Mouse (Mus musculus) forebrain, postnatal 0 days (tissue): ENCODE data around the gene Fem1a. TPM values are rescaled to one million over a fixed set of nuclear protein-coding genes. Genes with fewer than 3 reads are reported as not detected.

Experiments
- ATAC-seq: fragments of 200-750 bp; cut with Nextera tagmentation; 2 replicates; pipeline ENCODE4 v1.8.0; 2017; ENCODE audit warnings: mild to moderate bottlenecking, moderate library complexity
- DNase-seq: peaks from one replicate; pipeline ENCODE4 v3.0.0-alpha.2; 2015
- H3K27ac ChIP-seq: fragments of 300-500 bp; sonication (generic); 2 replicates; pipeline ENCODE4 v1.5.1; 2014; ENCODE audit warnings: low read depth, mild to moderate bottlenecking, antibody characterized with exemption, low read length, moderate library complexity, mixed read lengths
- H3K27me3 ChIP-seq: fragments of 300-500 bp; sonication (generic); 2 replicates; pipeline ENCODE4 v1.6.1; 2014; ENCODE audit warnings: mild to moderate bottlenecking, low read length, mixed read lengths; ENCODE audit not compliant: insufficient read depth
- H3K36me3 ChIP-seq: fragments of 300-500 bp; sonication (generic); 2 replicates; pipeline ENCODE4 v1.6.1; 2014; ENCODE audit warnings: mild to moderate bottlenecking, moderate library complexity; ENCODE audit not compliant: insufficient read depth
- H3K4me1 ChIP-seq: fragments of 300-500 bp; sonication (generic); 2 replicates; pipeline ENCODE4 v1.6.1; 2014; ENCODE audit warnings: antibody characterized with exemption; ENCODE audit not compliant: insufficient read depth
- H3K4me2 ChIP-seq: fragments of 300-500 bp; sonication (generic); 2 replicates; pipeline ENCODE4 v1.6.1; 2014; ENCODE audit warnings: low read depth, mild to moderate bottlenecking, moderate library complexity
- H3K4me3 ChIP-seq: fragments of 300-500 bp; sonication (generic); 2 replicates; pipeline ENCODE4 v1.5.1; 2014; ENCODE audit warnings: low read depth, low read length, mixed read lengths
- H3K9ac ChIP-seq: fragments of 300-500 bp; sonication (generic); 2 replicates; pipeline ENCODE4 v1.6.1; 2014; ENCODE audit warnings: mild to moderate bottlenecking
- H3K9me3 ChIP-seq: fragments of 300-500 bp; sonication (generic); 2 replicates; pipeline ENCODE4 v1.6.1; 2016; ENCODE audit warnings: low read length
- CTCF ChIP-seq: sonication (generic); IDR thresholded peaks from 2 replicates; pipeline ENCODE4 v1.5.1; 2016; ENCODE audit warnings: antibody characterized with exemption, control low read depth, low read depth
- WGBS: fragments of 180-500 bp; shearing (Covaris S2); extraction: QIAGEN DNeasy Blood & Tissue Kit; methylation state at CpG from one replicate; pipeline ENCODE4 v1.1.7; 2014; 5-methylcytosine and 5-hydroxymethylcytosine counted together
- microRNA counts: library from miRNA; unstranded; fragments of <30 nt; microRNA quantifications from one replicate; lab custom pipeline; 2015
- microRNA-seq, 2 experiments: library from miRNA; unstranded; fragments of <30 nt; microRNA quantifications; one replicate each; pipeline ENCODE4; 2016
- polyA plus RNA-seq: library from polyadenylated mRNA; unstranded; fragments of >200 nt; fragmentation: Nextera tagmentation; extraction: Ambion mirVana; gene quantifications from 2 replicates; pipeline ENCODE4 v1.2.1, GENCODE M21; 2015
- total RNA-seq: library from RNA; depleted of rRNA; stranded (reverse); fragments of >200 nt; gene quantifications from 2 replicates; pipeline ENCODE4 v1.2.3, GENCODE M21; 2014; rRNA removed

Gene Fem1a
- total and polyA plus RNA-seq, 2 experiments from 2014 or later: 17.2 to 53.6 TPM

DNA sequence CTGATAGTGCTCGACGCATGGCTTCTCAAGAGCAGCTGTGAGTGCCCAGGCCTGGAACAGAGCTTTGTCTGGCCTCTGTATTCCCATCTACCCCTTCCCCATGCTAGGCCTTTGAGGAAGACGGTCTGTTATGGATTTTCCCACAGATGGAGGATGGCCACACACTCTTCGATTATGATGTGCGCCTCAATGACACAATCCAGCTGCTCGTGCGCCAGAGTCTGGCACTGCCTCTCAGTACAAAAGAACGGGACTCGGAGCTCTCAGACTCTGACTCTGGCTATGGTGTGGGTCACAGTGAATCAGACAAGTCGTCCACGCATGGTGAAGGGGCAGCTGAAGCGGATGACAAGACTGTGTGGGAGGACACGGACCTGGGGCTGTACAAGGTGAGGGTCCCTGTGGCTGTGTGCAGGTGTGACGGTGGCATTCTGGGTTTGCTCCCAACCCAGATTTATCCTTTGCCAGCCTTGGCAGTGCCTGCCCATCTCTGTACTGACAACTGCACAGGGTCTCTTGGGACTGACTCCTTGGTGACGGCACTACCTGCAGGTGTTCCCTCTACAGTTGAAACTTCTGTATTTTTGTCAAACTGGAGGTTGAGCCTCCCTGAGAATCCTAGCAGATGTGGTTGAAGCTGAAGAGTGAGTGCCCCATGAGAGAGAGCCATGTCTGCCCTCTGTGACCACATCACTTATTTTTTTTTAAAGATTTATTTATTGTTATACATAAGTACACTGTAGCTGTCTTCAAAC lies 52.8 kb downstream of the Fem1a start:
- no peak for TF ChIP-seq CTCF
- no peak for ATAC-seq
- 86% methylated on average over 15 of the region's 15 CpGs for WGBS
- H3K27ac ChIP-seq: no peak overlapping the region
- H3K27me3 ChIP-seq: no peaks in the 10 kb centered on the region
- DNase-seq: no peak
- H3K4me1 ChIP-seq: no peaks in the 10 kb centered on the region
- no peak overlapping the region for H3K9ac ChIP-seq
- no peaks in the 10 kb centered on the region for H3K9me3 ChIP-seq
- H3K36me3 ChIP-seq: no peaks in the 10 kb centered on the region
- H3K4me3 ChIP-seq: no peak overlapping the region
- no peak overlapping the region for H3K4me2 ChIP-seq

MicroRNA genes within 50 kb of the gene (microRNA counts, 519-probe panel; counts per million panel counts)
- microRNA mmu-miR-7b (lab: Ali Mortazavi, UCI): not detected

Small RNA genes within 50 kb of the gene (microRNA-seq; reads per million reads assigned to microRNA genes)
- gene Mir7b: 2,925 to 3,135 reads per million in 2 experiments

Other genes with a start within 250 kb of the Fem1a start
- gene Sh3gl1, start 220.2 kb upstream of the Fem1a start, total RNA-seq: 65.1 and 74.5 TPM in 2 replicates
- 93.2 and 99.0 TPM in 2 replicates for gene Sh3gl1, start 220.2 kb upstream of the Fem1a start, polyA plus RNA-seq
- 4.7 and 5.9 TPM in 2 replicates for gene Chaf1a, start 216.4 kb upstream of the Fem1a start, total RNA-seq
- gene Chaf1a, start 216.4 kb upstream of the Fem1a start, polyA plus RNA-seq: 4.5 and 4.6 TPM in 2 replicates
- gene Ubxn6, start 181.8 kb upstream of the Fem1a start, total RNA-seq: 90.3 and 109 TPM in 2 replicates
- 88.1 and 88.6 TPM in 2 replicates for gene Ubxn6, start 181.8 kb upstream of the Fem1a start, polyA plus RNA-seq
- gene Hdgfl2, start 177.2 kb upstream of the Fem1a start, total RNA-seq: 79.9 and 96.4 TPM in 2 replicates
- gene Hdgfl2, start 177.2 kb upstream of the Fem1a start, polyA plus RNA-seq: 99.9 and 114 TPM in 2 replicates
- gene Plin4, start 147.0 kb upstream of the Fem1a start, total RNA-seq: 0.08 and 0.52 TPM in 2 replicates
- 0.02 TPM in 1 of 2 replicates, not detected in the other for gene Plin4, start 147.0 kb upstream of the Fem1a start, polyA plus RNA-seq
- gene Plin5, start 139.2 kb upstream of the Fem1a start, total RNA-seq: 2.7 and 3.2 TPM in 2 replicates
- 2.4 and 3.9 TPM in 2 replicates for gene Plin5, start 139.2 kb upstream of the Fem1a start, polyA plus RNA-seq
- gene Lrg1, start 134.8 kb upstream of the Fem1a start, total RNA-seq: not detected in 2 replicates
- gene Lrg1, start 134.8 kb upstream of the Fem1a start, polyA plus RNA-seq: 0.33 and 0.46 TPM in 2 replicates
- gene Sema6b, start 116.5 kb upstream of the Fem1a start, total RNA-seq: 71.0 and 76.4 TPM in 2 replicates
- 15.6 and 18.1 TPM in 2 replicates for gene Sema6b, start 116.5 kb upstream of the Fem1a start, polyA plus RNA-seq
- 11.0 and 12.8 TPM in 2 replicates for gene Tnfaip8l1, start 94.3 kb upstream of the Fem1a start, total RNA-seq
- 8.6 TPM in 2 replicates for gene Tnfaip8l1, start 94.3 kb upstream of the Fem1a start, polyA plus RNA-seq
- 52.3 and 65.1 TPM in 2 replicates for gene Mydgf, start 72.9 kb upstream of the Fem1a start, total RNA-seq
- gene Mydgf, start 72.9 kb upstream of the Fem1a start, polyA plus RNA-seq: 65.7 and 75.0 TPM in 2 replicates
- gene Dpp9, start 37.9 kb upstream of the Fem1a start, total RNA-seq: 16.2 and 21.9 TPM in 2 replicates
- gene Dpp9, start 37.9 kb upstream of the Fem1a start, polyA plus RNA-seq: 16.1 and 19.5 TPM in 2 replicates
- 1.9 and 2.5 TPM in 2 replicates for gene Ticam1, start 20.0 kb downstream of the Fem1a start, total RNA-seq
- gene Ticam1, start 20.0 kb downstream of the Fem1a start, polyA plus RNA-seq: 1.2 and 1.5 TPM in 2 replicates
- gene Plin3, start 36.1 kb downstream of the Fem1a start, total RNA-seq: 8.1 and 8.5 TPM in 2 replicates
- 12.4 and 13.9 TPM in 2 replicates for gene Plin3, start 36.1 kb downstream of the Fem1a start, polyA plus RNA-seq
- not detected in 2 replicates for gene Arrdc5, start 43.5 kb downstream of the Fem1a start, total RNA-seq
- not detected in 2 replicates for gene Arrdc5, start 43.5 kb downstream of the Fem1a start, polyA plus RNA-seq
- gene Uhrf1, start 46.5 kb downstream of the Fem1a start, total RNA-seq: 7.4 and 11.6 TPM in 2 replicates
- 8.9 and 9.9 TPM in 2 replicates for gene Uhrf1, start 46.5 kb downstream of the Fem1a start, polyA plus RNA-seq
- 107 and 133 TPM in 2 replicates for gene Kdm4b, start 69.3 kb downstream of the Fem1a start, total RNA-seq
- gene Kdm4b, start 69.3 kb downstream of the Fem1a start, polyA plus RNA-seq: 46.8 and 53.2 TPM in 2 replicates
- gene Ptprs, start 219.7 kb downstream of the Fem1a start, total RNA-seq: 568 and 711 TPM in 2 replicates
- 196 and 250 TPM in 2 replicates for gene Ptprs, start 219.7 kb downstream of the Fem1a start, polyA plus RNA-seq